Mouse (Mus musculus) cerebellum, adult 18-20 months (tissue): ENCODE results near the gene Sdhaf4.
"Not testable (repeated sequence)": the region's sequence is repeated elsewhere in the genome, so short reads cannot be mapped to it uniquely, and the experiment has no call there.

Experiments used
- DNase-seq, 2 experiments: peaks; one replicate each; pipeline ENCODE4 v3.0.0; 2021

Sdhaf4 gene

DNA sequence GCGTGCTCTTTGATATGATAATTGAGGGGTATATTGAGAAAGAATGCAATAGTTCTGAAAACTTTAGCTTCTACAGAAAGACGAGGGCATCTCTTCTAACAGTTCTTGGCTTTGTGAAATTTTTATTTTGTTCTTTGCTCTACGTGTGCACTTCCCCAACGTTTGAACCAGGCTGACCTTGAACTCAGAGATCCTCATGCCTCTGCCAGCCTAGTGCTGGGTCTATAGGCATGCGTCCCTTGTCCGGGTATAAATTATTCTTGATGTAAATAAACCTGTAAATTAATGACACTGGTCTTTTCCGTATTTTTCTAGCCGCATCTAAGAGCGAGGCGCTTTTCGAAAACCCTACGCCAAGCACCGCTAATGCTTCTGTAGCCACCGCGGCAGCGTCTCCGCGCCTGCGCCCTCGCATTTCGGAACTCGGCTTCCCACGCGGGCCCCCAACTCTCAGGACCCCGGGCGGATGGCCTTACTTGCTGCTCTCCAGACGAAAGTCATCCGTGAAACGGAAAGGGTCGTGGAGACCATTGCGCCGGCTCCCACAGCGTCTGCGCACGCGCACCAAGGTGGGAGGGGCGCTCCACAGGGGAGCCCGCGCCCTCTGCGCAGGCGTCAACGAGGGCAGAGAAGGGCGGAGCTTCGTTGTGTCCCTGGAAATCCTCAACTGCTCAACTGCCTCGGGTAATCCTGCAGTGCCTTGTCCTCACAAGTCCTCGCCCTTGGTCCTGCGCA is at the start of gene Sdhaf4:
Gene Sdhaf4, minus strand, starts transcription at position 587 of the 735 bp plus-strand sequence.
- peak; percentile 82 to 95 for DNase-seq

DNA sequence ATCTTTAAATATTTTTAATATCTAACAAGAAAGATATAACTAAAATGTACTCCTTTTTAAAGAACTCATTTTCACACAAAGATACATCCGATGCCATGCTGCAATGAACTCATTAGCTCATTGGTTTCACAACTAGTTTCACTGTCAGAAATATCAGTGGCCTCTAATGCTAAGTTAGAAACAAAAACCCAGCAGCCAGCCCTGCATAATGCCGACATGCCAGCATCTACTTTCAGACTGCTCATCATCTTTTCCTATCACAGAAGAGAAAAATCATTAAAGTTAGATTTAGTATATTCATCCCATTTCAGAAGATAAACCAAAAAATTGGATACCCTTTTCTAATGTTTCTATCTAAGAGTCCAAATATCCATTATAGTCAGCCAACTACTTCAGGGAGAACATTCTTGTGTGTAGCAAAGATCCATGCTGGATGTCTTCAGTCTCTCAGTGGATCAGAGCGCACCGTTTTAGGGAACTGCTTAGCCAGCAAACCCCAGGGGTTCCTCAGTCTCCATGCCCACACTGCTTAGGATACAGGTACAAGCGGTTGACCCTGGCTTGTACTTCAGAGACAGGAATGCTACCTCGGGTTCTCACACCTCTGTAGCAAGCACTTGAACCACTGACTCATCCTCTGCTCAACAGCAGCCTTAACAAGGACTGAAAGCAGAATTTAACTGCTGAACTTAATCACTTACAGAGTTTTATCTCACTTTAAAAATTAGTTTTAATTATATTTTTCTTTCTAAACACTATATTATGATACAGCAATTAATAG is 41.5 kb upstream of the Sdhaf4 start:
- peak; percentile 14 to 16 for DNase-seq

DNA sequence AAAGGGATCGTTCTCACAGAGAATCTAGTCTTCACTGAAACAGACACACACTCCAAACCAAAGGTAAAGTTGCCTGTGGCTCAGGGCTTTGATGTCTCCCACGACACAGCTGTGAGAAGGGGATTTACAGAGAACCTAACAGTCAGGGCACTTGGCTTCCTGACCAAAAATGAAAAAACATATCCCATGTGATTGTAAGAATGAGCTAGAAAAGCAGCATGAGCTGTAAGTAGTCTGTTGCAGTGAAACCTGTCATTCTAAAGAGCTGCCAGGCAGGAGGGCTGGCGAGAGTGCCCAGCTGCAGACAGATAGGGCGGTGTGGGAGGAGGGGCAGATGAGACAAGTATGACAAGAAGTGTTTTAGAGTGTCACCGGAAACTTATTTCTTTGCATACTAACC is 40.2 kb upstream of the Sdhaf4 start:
- no peak for DNase-seq

DNA sequence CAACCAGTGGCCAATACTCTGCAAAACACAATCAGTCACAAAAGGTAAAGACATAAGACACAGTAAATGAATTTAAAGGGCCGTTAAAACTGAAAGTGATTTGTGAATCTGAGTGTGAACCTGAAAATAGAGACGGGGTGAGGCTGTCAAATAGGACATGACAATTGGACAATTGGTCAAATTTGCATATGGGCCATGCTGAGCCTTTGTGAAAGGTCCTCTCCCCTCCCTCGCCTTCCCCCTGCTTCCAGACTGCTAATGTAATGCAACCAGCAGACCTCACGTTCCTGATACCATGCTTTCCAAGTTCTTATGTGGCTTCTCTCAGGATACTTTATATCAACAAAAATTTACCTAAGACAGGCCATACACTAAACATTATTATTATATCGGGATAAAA is 37.6 kb upstream of the Sdhaf4 start:
- no peak for DNase-seq

DNA sequence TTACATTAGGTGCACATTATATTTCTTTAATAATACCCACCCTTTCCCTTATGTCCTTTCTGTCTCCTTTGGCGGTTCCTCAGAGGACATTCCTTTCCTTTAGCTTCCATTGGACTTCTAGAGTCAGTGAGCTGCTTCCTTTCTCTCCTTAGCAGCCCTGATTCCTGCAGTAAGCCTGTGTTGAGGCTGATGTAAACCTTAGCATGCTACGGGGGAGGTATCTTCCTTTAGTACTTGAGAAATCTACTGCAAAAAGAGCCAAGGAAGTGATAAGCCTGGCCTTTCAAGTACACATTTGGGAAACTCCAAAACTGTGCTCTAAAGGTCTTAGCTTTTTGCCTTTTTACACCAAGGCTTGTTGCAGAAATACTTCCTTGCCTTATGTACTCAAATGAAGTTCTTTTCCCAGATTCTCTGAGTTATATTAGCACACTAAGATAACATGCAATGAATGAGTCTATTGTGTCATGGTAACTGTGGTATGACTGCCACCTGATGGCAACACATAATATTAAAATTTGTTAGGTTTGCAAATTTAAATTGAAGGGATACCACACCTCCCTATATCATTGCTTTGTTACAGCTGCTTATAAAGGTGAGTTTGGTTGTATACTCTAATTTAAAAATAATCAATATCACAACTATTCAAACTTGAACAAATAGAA is 28.4 kb upstream of the Sdhaf4 start:
- no peak for DNase-seq

DNA sequence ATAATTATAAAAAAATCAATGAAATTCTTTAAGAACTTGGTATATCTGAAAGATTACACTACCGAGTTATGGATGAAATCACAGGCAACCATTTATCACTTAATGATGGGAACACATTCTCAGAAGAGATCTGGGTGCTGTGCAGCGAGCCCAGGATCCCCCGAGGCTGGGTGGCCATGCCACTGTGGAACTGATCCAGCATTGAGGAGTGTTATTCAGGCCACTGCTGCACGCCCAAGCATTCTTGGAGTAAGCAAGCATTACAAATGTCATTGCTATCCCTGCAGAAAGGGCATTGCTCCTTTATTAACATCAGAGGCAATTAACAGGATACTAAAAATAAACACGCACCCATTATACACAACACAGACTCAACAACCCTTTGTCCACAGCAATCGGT is 5.4 kb upstream of the Sdhaf4 start:
- no peak for DNase-seq

DNA sequence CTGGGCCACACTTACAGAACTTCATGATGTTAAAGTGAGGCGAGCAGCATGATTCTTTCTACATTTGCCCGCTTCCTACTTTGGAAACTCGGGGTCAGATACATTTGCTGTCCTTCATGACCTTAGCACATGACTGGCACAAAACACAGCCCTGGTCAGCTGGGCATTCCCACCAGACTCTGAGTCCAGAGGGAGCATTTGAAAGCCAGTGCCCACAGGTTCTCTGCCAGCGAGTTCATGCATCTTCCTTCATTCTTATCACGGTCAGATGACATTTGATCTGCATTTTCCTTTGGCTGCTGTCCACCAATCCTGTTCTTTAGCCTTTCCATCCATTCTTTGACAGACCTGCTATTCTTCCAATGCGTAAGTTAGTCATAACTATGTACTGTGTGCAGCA is 4.6 kb upstream of the Sdhaf4 start:
- DNase-seq = no peak

DNA sequence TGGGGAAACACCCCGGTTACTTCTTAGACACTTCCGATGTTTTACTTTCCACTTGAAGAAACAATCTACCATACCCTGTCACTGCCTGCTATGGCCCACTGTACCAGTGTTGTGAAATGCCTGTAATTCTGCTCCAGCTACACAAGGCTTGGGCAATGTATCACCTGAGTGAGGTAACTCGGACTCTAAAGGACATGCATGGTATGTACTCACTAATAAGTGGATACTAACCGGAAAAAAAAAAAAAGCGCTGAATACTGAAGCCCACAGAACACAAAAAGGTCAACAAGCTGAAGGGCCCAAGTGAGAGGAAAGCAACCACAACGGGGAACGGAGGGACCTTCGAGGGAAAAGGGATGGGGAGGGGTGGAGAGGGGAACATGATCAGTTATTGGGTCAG is 2.2 kb upstream of the Sdhaf4 start:
- no peak for DNase-seq

DNA sequence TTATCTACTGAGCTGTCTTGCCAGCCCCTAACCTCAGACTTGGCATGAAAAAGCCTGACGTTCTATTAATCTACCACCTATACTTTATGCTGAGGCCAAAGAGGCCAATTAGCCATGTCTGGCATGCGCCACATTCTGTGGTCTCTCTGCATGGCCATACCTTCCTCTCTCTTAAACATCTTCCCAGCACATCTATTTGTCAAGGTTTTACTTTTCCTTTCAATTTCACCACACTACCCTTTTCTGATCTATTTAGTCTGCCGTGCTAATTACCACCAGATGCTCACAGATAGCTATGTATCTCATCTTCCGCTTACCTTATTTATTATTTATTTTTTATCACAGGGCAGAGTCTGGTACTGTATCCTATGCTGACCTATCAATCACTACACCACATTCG is 6.1 kb downstream of the Sdhaf4 start:
- DNase-seq = no peak

DNA sequence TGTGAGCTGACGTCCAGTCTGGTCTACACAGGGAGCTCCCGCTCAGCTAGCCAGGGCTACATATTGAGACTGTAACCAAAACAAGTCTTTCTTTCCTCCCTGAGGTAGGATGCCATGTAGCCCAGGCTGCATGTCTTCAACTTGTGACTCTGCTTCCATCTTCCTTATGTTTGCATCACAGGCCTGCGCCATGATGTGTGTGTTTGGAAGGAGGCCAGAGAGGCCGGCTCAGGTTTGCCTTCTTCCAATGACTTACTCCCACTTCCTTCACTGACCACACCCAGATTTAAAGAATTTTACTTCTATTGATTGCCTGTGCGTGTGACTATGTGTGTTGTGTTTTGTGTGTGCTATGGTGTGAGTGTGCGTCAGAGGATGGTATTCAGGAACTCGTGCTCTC is 6.6 kb downstream of the Sdhaf4 start:
- DNase-seq = no peak

DNA sequence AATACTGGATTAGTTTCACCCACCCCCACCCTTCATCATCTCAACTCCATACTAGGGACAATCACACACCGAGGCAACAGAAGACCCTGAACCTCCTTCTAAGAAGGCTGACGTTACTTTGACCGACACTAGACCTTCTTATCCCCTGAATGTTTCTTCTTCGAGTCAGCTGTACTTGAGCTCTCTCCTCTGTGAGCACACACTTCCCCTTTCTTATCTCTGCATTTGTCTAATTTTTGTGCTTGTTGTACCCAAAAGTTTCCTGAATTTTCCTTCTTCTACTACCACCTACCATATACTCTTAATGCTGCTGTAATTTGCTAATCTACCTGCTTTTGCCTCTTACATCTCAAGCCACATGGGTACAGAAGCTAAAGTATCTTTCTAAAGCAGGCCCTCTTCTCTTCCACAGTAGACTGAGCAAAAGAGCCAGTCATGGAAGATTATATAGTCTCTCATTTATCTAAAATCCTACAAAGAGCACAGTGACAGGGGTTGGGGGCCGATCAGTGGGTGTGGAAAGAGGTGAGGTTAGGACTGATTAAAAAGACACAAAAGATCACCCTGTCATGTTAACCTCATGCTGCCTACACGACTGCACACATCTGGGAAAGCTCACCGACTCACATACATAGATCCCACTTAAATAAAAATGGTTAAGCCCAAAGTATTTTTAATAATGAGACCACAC is 7.2 kb downstream of the Sdhaf4 start:
- DNase-seq = no peak

DNA sequence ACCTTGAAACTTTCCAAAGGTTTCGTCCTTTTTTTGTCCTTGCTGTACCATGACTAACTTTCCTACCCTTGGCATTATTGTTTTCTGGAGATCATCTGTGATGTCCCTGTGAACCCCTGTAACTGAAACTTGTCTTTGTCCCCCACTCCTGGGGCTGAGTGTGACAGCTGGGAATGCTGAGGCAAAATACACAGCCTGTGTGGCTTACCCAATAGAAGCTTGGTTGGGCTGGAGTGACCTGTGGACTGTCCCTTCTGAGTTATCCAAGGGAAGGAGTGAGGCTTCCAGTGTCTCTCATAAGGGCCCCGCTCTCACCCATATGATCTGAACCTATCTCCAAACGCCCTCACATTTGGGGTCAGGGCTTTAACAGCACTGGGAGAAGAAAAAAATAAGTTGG is 8.0 kb downstream of the Sdhaf4 start:
- no peak for DNase-seq

DNA sequence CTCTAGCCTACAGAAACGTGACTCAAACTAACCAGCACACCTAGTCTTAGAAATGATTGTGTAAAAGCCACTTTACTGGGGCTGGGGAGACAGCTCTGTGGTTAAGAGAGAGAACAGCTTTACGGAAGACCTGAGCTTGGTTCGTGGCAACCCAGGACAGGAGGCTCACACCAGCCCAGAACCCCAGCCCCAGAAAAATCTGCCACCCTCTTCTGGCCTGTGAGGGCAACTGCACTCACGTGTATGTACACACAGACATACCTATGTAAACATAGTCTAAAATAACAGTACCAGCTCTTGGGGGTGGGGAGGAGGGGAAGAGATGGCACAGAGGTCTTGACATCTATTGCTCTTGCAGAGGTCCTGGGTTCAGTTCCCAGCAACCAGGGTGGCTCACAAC is 10.0 kb downstream of the Sdhaf4 start:
- no peak for DNase-seq

DNA sequence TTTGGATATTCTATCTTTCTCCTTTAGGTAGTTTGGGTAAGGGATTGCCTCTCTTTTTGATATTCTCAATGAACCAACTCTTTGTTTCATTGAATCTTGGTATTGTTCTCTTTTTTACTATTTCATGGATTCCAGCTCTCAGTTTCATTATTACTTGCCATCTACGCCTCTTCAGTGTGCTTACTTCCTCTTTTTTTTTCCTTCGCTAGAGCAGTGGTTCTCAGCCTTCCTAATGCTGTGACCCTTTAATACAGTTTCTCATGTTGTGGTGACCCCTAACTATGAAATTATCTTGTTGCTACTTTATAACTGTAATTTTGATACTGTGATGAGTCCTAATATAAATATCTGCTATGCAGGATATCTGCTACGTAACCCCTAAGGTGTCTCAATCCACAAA is 22.3 kb downstream of the Sdhaf4 start:
- DNase-seq = no peak

DNA sequence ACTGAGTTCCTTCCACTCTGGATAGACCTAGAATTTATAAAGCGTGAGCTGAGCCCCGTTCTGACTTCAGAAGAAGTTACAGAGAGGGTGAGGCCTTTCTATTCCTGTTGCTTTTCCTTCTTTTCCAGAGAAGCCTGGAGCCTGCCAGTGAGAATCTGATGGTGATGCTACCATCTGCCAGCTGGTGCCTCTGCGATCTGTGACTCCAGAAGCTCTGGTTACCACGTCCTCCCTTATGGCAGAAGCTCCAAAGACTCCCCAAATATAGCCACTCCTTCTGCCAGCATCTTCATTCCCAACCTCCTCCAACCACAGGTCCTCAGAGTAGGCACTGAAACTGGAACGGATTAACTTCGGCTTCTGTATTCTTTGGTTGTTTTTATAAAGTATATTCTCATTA is 27.2 kb downstream of the Sdhaf4 start:
- no peak for DNase-seq

DNA sequence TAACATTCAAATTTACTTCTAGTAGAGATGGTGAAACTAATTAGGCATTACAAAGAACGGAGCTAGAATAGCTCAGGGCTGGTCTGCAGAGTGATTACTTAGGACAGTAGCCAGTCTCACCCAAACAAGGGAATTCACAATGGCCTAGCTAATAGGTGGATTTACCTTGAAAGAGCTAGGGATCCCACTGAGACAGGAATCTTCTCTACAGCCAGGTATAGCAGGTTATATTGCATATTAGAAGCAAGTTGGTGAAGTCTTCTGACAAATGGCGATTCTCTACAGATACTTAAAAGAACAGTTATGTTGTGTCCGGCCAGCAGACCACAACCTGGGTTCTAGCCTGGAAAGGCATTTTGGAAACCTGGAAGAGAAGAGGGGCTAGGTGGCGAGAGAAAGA is 34.3 kb downstream of the Sdhaf4 start:
- not testable (repeated sequence) for DNase-seq

DNA sequence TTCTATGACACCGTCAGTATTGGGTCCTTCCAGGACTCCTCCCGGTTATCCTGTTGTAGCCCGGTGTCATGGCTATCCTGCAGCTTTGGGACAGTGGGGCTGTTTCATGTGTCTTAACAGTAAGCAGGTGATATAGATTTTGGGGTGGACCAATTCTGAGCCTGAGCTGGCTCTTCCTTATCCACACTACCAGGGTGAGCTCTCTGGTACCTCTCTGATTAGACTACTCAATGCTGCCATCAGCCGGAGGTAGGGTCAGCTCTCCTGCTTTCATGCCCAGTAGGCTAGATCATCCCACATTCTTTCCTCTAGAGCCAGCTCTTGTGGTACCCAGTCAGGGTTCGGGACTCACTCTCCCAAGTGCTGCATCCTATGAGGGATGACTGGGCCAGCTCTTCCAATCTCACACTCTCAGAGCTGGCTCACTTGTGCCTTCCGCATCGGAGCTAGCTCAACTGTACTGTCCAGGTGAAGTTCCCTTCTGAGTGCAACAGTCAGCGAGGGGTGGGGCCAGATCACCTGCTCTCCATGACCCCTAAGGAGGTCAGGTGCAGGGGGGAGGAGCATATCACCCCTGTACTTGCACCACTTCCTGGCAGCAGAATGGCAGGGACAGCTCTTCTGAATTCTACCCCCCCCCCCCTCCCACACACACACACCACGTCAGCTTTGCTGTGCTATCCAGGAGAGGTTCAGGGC is 37.3 kb downstream of the Sdhaf4 start:
- DNase-seq = no peak

DNA sequence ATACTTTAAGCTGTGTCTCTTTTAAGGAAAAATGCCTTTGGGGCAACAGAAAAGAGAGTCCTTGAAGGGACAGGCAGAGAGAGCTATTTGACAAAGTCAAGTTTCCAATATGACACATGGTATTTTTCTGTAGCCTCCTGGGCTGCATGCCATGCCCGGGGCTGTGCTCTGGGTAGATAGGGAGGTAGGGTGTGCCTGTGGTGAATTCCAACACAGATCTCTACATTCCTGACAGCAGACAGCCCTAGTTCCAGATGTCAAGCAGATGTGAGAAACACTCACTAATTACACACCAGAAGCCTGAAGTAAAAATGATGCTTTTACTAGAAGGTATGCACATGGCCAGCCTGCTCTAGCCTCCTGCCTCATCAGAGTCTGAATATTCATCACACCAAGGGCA is 39.2 kb downstream of the Sdhaf4 start:
- DNase-seq = no peak

DNA sequence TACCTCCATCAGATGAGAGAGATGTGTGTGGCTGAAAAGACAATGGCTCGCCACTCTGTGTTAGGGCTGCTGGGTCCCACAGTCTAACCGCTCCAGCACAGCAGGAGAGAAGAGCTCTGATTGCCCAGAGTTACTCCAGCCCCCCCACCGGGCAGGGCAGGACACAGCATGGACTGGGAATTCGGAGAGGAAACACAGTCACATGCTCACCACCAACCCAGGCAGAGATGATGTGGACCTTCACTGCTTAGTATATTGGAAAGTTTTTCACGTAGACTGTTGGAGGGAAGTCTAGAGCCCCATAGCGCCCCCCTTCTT is 46.1 kb downstream of the Sdhaf4 start:
- no peak for DNase-seq

DNA sequence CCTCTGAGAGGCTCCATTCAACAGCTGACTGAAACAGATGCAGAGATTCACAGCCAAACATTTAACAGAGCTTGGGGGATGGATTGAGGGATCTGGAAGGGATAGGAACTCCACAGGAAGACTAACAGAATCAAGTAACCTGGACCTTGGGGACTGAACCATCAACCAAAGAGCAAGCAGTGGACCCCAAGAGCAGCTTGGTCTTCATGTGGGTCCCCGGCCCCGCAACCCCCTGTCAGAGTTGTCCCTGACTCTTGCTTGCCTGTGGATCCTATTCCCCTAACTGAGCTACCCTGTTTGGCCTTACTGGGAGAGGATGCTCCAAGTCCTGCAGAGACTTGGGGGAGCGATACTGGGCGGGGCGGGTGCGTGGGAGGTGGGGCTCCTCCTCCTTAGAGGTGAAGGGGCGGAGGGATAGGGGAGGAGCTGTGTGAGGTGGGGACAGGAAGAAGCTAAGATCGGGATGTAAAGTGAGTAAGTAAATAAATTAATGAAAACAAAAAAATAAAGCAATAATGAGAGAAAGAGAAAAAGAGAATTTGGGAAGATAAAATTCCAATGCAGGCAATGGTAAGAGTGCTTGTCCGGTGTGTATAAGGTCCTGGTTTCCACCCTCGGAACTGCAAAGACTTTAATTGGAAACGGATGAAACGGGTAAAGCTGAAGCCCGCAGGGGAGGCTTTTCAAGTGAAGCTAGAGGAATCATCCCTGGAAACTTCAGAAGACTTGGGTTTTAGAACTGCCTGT is 46.6 kb downstream of the Sdhaf4 start:
- DNase-seq = no peak

DNA sequence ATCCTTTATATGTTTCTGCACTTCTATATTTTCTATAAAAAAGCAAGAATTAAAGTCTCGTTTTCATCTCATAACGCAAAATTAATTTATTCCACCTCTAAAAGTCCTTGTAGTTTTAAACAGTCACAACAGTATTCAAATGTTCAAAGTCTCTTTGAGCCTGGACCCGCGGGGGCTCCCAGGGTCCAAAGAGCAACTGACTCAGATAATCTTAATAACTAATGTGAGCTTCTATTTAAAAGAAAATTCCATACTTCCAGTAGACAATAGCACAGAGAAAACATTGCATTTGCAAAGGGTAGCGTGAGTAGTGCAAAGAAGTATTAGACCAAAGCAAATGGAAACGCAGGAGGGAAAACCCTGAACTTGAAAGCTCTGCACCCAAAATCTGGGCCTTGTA is 47.4 kb downstream of the Sdhaf4 start:
- no peak for DNase-seq

DNA sequence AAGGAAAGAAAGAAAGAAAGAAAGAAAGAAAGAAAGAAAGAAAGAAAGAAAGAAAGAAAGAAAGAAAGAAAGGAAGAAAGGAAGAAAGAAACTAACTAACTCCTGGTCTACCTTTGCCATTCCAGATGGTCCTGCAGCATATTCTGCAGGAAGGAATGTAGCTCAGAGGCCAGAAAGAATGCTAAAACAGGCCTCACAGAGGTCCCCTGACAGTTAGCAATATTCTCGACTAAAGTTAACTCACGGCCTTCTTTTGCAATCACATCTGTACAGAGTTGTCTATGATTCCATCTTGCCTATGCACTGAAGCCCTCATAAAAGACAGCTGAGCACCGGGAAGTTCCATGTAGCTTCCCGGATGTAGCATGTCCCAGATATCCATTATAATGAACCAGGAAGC is 49.9 kb downstream of the Sdhaf4 start:
- DNase-seq = no peak
